Mouse (Mus musculus) kidney, embryonic 16.5 days (tissue): ENCODE data around the gene Mcfd2. TPM values are rescaled to one million over a fixed set of nuclear protein-coding genes. Genes with fewer than 3 reads are reported as not detected.

Experiments used
- ATAC-seq: fragments of 200-750 bp; cut with Nextera tagmentation; 2 replicates; pipeline ENCODE4 v1.8.0; 2017; ENCODE audit warnings: moderate TSS enrichment; ENCODE audit not compliant: low FRiP score, low TSS enrichment
- H3K27ac ChIP-seq: fragments of 300-500 bp; sonication (generic); 2 replicates; pipeline ENCODE4 v1.5.1; 2014; ENCODE audit warnings: low read length
- H3K27me3 ChIP-seq: fragments of 300-500 bp; sonication (generic); 2 replicates; pipeline ENCODE4 v1.6.1; 2014; ENCODE audit warnings: low read length, control low read depth, mixed read lengths; ENCODE audit not compliant: insufficient read depth
- H3K36me3 ChIP-seq: fragments of 300-500 bp; sonication (generic); 2 replicates; pipeline ENCODE4 v1.6.1; 2014; ENCODE audit warnings: low read length, control low read depth, mixed read lengths; ENCODE audit not compliant: insufficient read depth
- H3K4me1 ChIP-seq: fragments of 300-500 bp; sonication (generic); 2 replicates; pipeline ENCODE4 v1.6.1; 2014; ENCODE audit warnings: low read length, control low read depth, mixed read lengths; ENCODE audit not compliant: insufficient read depth
- H3K4me2 ChIP-seq: fragments of 300-500 bp; sonication (generic); replicated peaks from 2 replicates; pipeline ENCODE4 v1.6.1; 2014; ENCODE audit warnings: low read depth, low read length
- H3K4me3 ChIP-seq: fragments of 300-500 bp; sonication (generic); 2 replicates; pipeline ENCODE4 v1.5.1; 2014; ENCODE audit warnings: mild to moderate bottlenecking, low read length
- H3K9ac ChIP-seq: fragments of 300-500 bp; sonication (generic); replicated peaks from 2 replicates; pipeline ENCODE4 v1.6.1; 2014; ENCODE audit warnings: low read length
- H3K9me3 ChIP-seq: fragments of 300-500 bp; sonication (generic); 2 replicates; pipeline ENCODE4 v1.6.1; 2016; ENCODE audit warnings: low read length, control low read depth
- WGBS: fragments of 180-500 bp; shearing (Covaris S2); extraction: QIAGEN DNeasy Blood & Tissue Kit; methylation state at CpG from one replicate; pipeline ENCODE4 v1.1.7; 2014; 5-methylcytosine and 5-hydroxymethylcytosine counted together
- polyA plus RNA-seq: library from polyadenylated mRNA; unstranded; fragments of >200 nt; fragmentation: Nextera tagmentation; extraction: Ambion mirVana; gene quantifications from 2 replicates; pipeline ENCODE4 v1.2.1, GENCODE M21; 2015

Mcfd2 gene
- polyA plus RNA-seq, result 132 and 151 TPM in 2 replicates

DNA sequence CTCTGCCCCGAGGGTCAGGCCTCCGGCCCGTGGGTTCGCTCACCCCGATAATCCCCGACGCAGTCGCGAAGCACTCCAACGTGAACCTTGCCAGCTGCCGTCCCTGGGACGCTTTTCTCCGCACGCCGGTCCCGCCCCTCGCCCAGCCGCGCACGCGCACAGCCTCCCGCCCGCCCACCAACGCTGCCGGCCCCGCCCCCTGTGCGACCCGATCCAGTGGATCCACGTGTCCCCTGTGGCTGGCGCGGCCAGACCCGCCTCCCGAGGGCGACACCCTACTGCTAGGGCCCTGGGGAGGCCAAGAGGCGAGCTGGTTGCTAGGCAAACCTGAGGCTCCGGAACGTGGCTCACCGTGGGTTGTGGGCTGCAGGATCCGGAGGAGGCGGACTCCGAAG is at the start of gene Mcfd2:
Mcfd2 (minus strand) TSS at position 144 of the 395 bp plus-strand sequence.
- Histone ChIP-seq H3K27ac (peak within 1 kb of the TSS; percentile 77), H3K9ac (peak within 1 kb of the TSS; percentile 89), H3K9me3 (no peaks in the 10 kb centered on the region), H3K36me3 (peaks cover 21% of the 10 kb centered on the region; the same call in 1 of the 2 replicates), H3K4me1 (peaks cover 21% of the 10 kb centered on the region), H3K27me3 (no peaks in the 10 kb centered on the region), H3K4me2 (peak within 1 kb of the TSS; percentile 72), H3K4me3 (peak within 1 kb of the TSS; percentile 78)
- peak; percentile 98 for ATAC-seq
- WGBS, result under 1% methylated on average over 34 of the region's 41 CpGs

DNA sequence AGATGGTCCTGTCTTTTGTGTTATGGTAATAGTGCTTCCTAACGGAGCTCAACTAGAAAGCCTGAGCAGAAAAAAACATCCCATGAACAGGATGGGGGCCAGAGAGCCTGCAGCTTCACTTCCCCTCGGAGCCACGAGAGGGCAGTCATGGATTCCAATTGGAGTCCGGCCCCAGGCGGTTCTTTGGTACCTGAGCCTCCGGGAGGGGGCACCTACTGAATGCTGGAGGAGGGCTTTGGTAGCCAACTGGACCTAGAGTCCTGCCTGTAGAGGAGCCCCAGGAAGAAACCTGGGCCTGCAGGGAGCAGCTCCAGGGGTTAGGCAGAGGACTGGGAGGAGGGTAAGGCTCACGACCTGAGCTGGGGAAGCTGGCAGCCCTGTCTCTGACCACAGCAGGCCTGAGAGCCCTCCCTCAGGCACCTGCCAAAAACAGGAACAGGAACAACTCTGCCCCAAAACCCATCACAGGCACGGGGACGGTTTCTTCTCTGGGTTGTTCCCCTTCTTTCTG is 49.3 kb upstream of the Mcfd2 start:
- no peaks in the 10 kb centered on the region for H3K9me3 ChIP-seq
- peaks cover 24% of the 10 kb centered on the region for H3K4me1 ChIP-seq
- no peak overlapping the region for H3K27ac ChIP-seq
- H3K4me2 ChIP-seq, result 0 out of 2 replicates have a peak overlapping the region, but pooled peaks have one; percentile 9
- no peak overlapping the region for H3K4me3 ChIP-seq
- no peaks in the 10 kb centered on the region for H3K27me3 ChIP-seq
- H3K36me3 ChIP-seq, result no peaks in the 10 kb centered on the region
- 12% methylated on average over 9 of the region's 9 CpGs for WGBS
- peak; percentile 49 for ATAC-seq
- no peak overlapping the region; the same call in 1 of the 2 replicates for H3K9ac ChIP-seq

DNA sequence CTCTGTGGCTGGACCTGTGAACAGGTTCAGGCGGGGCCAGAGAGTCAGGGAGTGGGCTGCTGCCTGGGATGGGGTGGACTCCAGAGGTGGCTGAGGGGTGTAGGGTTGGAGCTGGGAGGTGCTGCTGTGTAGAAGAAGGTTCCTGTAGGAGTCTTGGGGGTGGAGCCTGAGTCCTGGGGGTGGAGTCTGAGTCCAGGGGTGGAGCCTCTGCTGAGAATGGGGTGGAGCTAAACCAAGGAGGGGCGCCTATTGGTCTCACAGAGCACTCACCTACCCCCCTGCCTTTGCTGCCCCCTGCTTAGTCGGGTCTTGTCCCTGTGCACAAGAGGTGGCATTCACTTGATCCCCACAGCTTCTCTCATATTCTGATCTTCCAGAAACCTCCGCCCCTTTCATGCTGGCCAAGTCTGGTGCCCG is 48.8 kb upstream of the Mcfd2 start:
- Histone ChIP-seq H3K4me2 (0 out of 2 replicates have a peak overlapping the region, but pooled peaks have one; percentile 9), H3K9me3 (no peaks in the 10 kb centered on the region), H3K27ac (no peak overlapping the region), H3K4me3 (no peak overlapping the region), H3K4me1 (peaks cover 24% of the 10 kb centered on the region), H3K9ac (no peak overlapping the region), H3K36me3 (no peaks in the 10 kb centered on the region), H3K27me3 (no peaks in the 10 kb centered on the region)
- ATAC-seq, result peak; percentile 10; the same call in 1 of the 2 replicates
- WGBS, result 71% methylated on average over 5 of the region's 5 CpGs

DNA sequence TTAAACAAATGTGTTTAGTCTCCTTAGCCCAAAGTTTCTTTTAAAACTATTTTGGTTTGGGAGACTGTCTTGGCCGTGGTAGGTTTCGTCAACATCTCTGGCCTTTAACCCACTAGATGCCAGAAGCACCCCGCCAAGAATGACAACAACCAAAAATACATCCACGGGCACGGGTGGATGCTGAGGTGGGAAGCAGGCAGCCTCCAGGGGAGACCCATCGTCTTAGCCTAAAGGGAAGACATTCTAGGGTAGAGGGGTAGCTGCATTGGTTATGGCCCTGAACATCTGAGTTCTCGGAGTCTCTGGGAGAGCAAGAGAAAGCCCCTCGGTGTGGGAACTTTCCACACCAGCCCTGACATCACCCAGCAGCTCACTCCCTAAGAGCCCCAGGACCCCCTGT is 48.4 kb upstream of the Mcfd2 start:
- WGBS, result 76% methylated on average over 8 of the region's 8 CpGs
- H3K27me3 ChIP-seq, result no peaks in the 10 kb centered on the region

DNA sequence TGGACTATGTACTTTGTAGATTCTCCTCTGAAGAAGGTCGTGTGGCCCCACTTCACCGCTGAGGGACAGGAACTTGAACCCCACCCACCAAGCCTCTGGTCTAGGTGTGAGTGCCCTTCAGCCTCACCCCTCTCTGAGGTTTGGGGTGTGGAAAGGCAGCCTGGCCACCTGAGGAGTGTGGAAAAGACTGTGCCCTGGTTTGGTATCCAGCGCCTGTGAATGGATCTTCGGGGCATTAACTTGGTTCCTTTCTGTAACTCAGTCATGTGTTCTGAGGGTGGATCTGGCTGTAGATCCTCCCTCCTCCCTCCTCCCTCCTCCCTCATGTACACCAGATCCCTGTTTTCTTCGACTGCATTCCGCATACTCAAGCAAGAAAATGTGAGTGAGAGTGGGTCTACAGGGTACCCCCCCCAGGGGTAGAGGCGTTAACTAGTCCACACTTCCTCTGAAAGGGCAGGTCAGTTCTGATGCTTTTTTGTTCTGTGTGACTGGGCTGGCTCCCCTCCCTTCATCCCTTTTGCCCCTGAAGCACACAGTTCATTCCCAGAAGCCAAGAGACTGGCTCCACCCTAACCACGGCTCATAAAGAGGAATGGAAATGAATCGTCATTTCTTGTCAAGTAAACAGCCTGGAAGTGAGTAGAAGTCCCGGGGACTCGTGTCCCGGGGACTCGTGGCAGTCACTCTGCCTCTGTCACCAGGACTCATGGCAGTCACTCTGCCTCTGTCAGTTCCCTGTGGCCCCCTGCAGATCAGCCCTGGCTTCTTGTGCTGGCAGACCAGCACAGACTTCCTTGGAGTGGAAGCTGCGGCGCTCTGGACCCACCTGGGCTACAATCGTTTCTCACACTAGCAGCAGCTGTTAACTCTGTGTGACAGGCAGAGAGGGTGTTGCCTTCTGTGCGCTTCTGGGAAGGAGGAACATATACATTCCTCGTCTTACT is 47.5 kb upstream of the Mcfd2 start:
- H3K36me3 ChIP-seq, result no peaks in the 10 kb centered on the region
- H3K4me3 ChIP-seq, result no peak overlapping the region
- H3K9me3 ChIP-seq, result no peaks in the 10 kb centered on the region
- H3K27ac ChIP-seq, result peak overlapping the region; percentile 63
- peaks cover 24% of the 10 kb centered on the region for H3K4me1 ChIP-seq
- 43% methylated on average over 18 of the region's 18 CpGs for WGBS
- H3K4me2 ChIP-seq, result no peak overlapping the region
- H3K9ac ChIP-seq, result 0 out of 2 replicates have a peak overlapping the region, but pooled peaks have one; percentile 4
- H3K27me3 ChIP-seq, result no peaks in the 10 kb centered on the region
- 0 out of 2 replicates have a peak, but pooled peaks have one; percentile 7 for ATAC-seq

More for the DNA sequence above, 48.4 kb upstream of the Mcfd2 start:
- no peaks in the 10 kb centered on the region for H3K9me3 ChIP-seq
- no peak overlapping the region for H3K4me3 ChIP-seq
- H3K4me2 ChIP-seq, result no peak overlapping the region
- H3K9ac ChIP-seq, result no peak overlapping the region
- no peaks in the 10 kb centered on the region for H3K36me3 ChIP-seq
- ATAC-seq, result no peak
- peaks cover 24% of the 10 kb centered on the region for H3K4me1 ChIP-seq
- H3K27ac ChIP-seq, result no peak overlapping the region

DNA sequence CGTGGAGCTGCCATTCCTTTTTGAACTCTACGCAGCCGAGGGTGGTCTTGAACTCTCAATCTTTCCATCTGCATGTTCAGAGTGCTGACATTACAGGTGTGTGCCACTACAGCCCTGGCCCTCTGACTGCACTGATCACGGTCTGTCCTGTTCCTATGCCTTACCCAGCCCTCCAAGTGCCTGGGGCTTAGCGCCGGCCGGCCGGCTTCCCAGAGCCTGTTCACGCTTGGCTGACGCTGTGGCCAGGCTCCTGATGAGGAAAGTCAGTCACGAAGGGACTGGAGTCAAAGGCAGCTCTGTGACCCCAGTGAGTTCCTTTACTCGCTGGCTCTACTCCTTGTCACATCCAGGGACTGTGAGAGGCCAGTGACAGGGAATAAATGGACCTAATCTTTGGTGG is 46.6 kb upstream of the Mcfd2 start:
- Histone ChIP-seq H3K9ac (0 out of 2 replicates have a peak overlapping the region, but pooled peaks have one; percentile 4), H3K4me1 (peaks cover 24% of the 10 kb centered on the region), H3K27me3 (no peaks in the 10 kb centered on the region), H3K27ac (peak overlapping the region; percentile 63), H3K4me3 (no peak overlapping the region), H3K36me3 (no peaks in the 10 kb centered on the region), H3K4me2 (no peak overlapping the region), H3K9me3 (no peaks in the 10 kb centered on the region)
- ATAC-seq, result peak; percentile 84
- WGBS, result 39% methylated on average over 12 of the region's 12 CpGs

DNA sequence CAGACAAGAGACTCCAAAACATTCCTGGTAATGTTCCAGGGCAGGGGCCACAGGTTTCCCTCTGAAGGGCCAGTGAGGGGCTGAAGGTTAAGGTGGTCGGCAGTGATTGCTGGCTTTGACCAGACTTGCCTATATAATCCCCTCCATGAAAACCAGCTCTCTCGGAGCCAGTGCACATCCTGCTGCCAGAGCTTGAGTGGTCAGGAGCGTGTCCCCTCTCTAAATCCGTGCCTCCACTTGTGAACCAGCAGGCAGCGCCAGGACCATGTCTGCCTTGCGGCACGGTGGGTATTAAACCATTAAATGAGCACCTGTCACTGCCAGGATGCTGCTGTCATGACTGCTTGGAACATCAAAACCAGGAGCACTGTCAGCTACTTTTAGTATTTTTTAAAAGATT is 44.8 kb upstream of the Mcfd2 start:
- Histone ChIP-seq H3K27ac (no peak overlapping the region), H3K4me1 (peaks cover 27% of the 10 kb centered on the region), H3K9me3 (no peaks in the 10 kb centered on the region), H3K36me3 (no peaks in the 10 kb centered on the region), H3K27me3 (no peaks in the 10 kb centered on the region), H3K4me2 (no peak overlapping the region), H3K4me3 (no peak overlapping the region), H3K9ac (no peak overlapping the region)
- ATAC-seq, result no peak
- WGBS, result 86% methylated on average over 7 of the region's 7 CpGs

DNA sequence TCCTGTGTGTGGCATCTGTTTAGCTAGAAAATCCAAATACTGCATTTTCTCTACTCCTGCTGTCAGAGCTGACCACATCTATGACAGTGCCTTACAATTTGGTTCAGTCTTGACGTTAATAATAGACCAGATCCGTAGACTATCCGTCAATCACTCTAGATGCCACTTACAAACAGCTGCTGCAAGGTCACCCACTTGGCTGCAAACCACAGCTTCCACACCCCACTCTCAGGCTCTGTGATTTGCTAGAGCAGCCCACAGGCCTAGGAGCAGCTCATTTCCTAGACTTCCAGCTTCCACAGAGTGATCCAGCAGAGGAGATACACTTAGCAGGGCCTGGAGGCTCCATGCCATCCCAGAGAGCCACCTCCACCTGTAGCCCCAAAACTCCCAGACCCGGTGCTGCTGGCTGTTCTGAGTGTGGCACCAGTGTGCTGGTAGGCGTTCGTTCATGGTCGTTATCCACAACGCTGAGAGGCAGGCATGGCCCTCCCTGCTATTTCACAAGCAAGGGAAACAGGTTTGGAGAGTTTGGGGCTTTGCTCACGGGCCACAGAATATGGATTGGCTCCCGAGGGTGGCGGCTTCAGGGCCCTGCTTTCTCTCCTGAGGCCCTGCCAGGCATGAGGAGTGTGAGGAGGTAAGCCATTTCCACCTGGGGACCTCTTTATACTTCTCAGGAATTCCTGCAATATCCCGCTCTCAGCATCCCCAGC is 43.5 kb upstream of the Mcfd2 start:
- Histone ChIP-seq H3K4me2 (no peak overlapping the region), H3K27me3 (no peaks in the 10 kb centered on the region), H3K9me3 (no peaks in the 10 kb centered on the region), H3K27ac (no peak overlapping the region), H3K4me1 (peaks cover 24% of the 10 kb centered on the region), H3K36me3 (no peaks in the 10 kb centered on the region), H3K4me3 (no peak overlapping the region), H3K9ac (no peak overlapping the region)
- ATAC-seq, result no peak
- 80% methylated on average over 12 of the region's 12 CpGs for WGBS

DNA sequence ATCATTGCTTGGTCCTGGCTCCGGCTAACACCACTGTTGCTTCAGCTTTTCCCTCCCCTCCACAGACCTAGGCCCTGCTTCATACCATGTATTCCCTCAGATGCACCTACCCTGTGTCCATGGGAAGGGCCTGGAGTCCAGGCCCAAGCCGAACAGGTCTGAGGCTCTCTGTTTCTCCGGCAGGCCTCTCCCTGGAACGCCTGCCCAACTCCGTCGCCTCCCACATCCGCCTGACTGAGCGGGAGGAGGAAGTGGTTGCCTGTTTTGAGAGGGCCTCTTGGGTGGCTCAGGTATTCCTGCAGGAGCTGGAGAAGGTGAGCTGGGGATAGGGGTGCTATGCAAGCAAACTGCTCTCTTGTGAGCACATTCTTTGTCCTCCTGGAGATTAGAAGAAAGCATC is 41.0 kb upstream of the Mcfd2 start:
- H3K27ac ChIP-seq, result 0 out of 2 replicates have a peak overlapping the region, but pooled peaks have one; percentile 6
- H3K27me3 ChIP-seq, result no peaks in the 10 kb centered on the region
- H3K4me3 ChIP-seq, result no peak overlapping the region
- no peak for ATAC-seq
- H3K9ac ChIP-seq, result peak overlapping the region; percentile 9; the same call in 1 of the 2 replicates
- H3K4me1 ChIP-seq, result peaks cover 13% of the 10 kb centered on the region
- no peaks in the 10 kb centered on the region for H3K9me3 ChIP-seq
- 35% methylated on average over 8 of the region's 8 CpGs for WGBS
- H3K4me2 ChIP-seq, result no peak overlapping the region
- H3K36me3 ChIP-seq, result no peaks in the 10 kb centered on the region
